Mouse (Mus musculus) liver, embryonic 11.5 days (tissue): ENCODE data around the gene Dact2. TPM values are rescaled to one million over a fixed set of nuclear protein-coding genes. Genes with fewer than 3 reads are reported as not detected.

Source experiments
- ATAC-seq: fragments of 200-750 bp; cut with Nextera tagmentation; replicated peaks from 2 replicates; pipeline ENCODE4 v1.8.0; 2017; ENCODE audit warnings: moderate number of reproducible peaks, mild to moderate bottlenecking, moderate TSS enrichment, moderate library complexity; ENCODE audit not compliant: low FRiP score
- DNase-seq: peaks from one replicate; pipeline ENCODE4 v3.0.0-alpha.2; 2017; ENCODE audit warnings: low spot score
- H3K27ac ChIP-seq: fragments of 300-500 bp; sonication (generic); 2 replicates; pipeline ENCODE4 v1.5.1; 2014; ENCODE audit warnings: mild to moderate bottlenecking, low read depth, low read length, control low read depth
- H3K27me3 ChIP-seq: fragments of 300-500 bp; sonication (generic); replicated peaks from 2 replicates; pipeline ENCODE4 v1.6.1; 2014; ENCODE audit warnings: low read length, mixed read lengths; ENCODE audit not compliant: control insufficient read depth, insufficient read depth
- H3K36me3 ChIP-seq: fragments of 300-500 bp; sonication (generic); 2 replicates; pipeline ENCODE4 v1.6.1; 2014; ENCODE audit warnings: mild to moderate bottlenecking, low read length, moderate library complexity, mixed read lengths; ENCODE audit not compliant: control insufficient read depth, insufficient read depth
- H3K4me1 ChIP-seq: fragments of 300-500 bp; sonication (generic); replicated peaks from 2 replicates; pipeline ENCODE4 v1.6.1; 2014; ENCODE audit warnings: low read length, mixed read lengths; ENCODE audit not compliant: control insufficient read depth, insufficient read depth
- H3K4me2 ChIP-seq: fragments of 300-500 bp; sonication (generic); 2 replicates; pipeline ENCODE4 v1.6.1; 2014; ENCODE audit warnings: mild to moderate bottlenecking, control low read depth, moderate library complexity
- H3K4me3 ChIP-seq: fragments of 300-500 bp; sonication (generic); 2 replicates; pipeline ENCODE4 v1.5.1; 2014; ENCODE audit warnings: low read depth, low read length, control low read depth
- H3K9ac ChIP-seq: fragments of 300-500 bp; sonication (generic); 2 replicates; pipeline ENCODE4 v1.6.1; 2014; ENCODE audit warnings: low read depth, low read length, control low read depth
- H3K9me3 ChIP-seq: fragments of 300-500 bp; sonication (generic); 2 replicates; pipeline ENCODE4 v1.6.1; 2016; ENCODE audit warnings: low read length, inconsistent platforms, mixed read lengths; ENCODE audit not compliant: control insufficient read depth
- WGBS: fragments of 180-500 bp; shearing (Covaris S2); extraction: QIAGEN DNeasy Blood & Tissue Kit; methylation state at CpG from one replicate; pipeline ENCODE4 v1.1.7; 2014; 5-methylcytosine and 5-hydroxymethylcytosine counted together
- polyA plus RNA-seq: library from polyadenylated mRNA; unstranded; fragments of >200 nt; fragmentation: Nextera tagmentation; extraction: Ambion mirVana; gene quantifications from 2 replicates; pipeline ENCODE4 v1.2.1, GENCODE M21; 2014

The Dact2 gene
- polyA plus RNA-seq, 1 experiment from 2014 or later = 3.0 TPM

DNA sequence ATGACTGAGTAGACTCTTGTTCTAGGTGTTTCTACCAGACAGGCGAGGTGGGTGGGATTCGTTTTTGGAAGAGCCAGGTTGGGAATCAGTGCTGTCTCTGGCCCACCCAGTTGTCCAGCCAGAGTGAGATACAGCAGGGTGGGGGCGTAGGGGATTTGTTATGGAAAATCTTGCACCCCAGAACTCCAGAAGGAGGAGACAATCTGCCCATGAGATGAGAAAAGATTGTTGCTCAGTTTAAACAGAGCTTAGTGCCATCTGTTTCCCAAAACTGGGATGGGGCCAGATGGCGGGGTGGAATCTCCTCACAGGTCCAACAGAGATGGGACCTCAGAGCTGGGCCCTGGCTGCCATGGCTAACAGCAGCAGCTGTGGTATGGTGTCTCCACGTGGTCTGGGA, 28.4 kb downstream of the Dact2 start:
- no peak overlapping the region for H3K27ac ChIP-seq
- H3K4me2 ChIP-seq = no peak overlapping the region
- H3K36me3 ChIP-seq = no peaks in the 10 kb centered on the region
- H3K4me3 ChIP-seq = no peak overlapping the region
- DNase-seq = no peak
- H3K4me1 ChIP-seq = peaks cover 27% of the 10 kb centered on the region
- no peaks in the 10 kb centered on the region for H3K27me3 ChIP-seq
- no peak for ATAC-seq
- H3K9ac ChIP-seq = no peak overlapping the region
- 75% methylated on average over 5 of the region's 5 CpGs for WGBS
- H3K9me3 ChIP-seq = no peaks in the 10 kb centered on the region

DNA sequence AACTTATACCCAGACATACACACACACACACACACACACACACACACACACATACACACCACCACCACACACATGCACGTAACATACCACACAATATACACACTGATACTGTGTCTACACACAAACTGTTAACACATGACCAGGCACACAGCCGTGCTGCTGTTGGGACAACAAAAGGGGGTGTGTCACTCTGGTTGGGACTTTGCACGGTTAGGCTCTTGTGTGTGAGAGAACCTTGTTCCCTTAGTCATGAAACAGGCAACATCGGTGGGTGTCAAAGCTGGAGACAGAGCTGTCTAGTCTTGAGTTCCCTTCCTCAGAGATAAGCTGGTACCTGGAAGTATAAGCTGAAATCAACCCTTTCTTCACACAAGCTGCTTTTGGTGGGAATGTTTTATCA, 29.1 kb downstream of the Dact2 start:
- ATAC-seq (no peak), DNase-seq (no peak)
- Histone ChIP-seq H3K36me3 (no peaks in the 10 kb centered on the region), H3K4me2 (no peak overlapping the region), H3K4me1 (peaks cover 27% of the 10 kb centered on the region), H3K4me3 (no peak overlapping the region), H3K9ac (no peak overlapping the region), H3K27me3 (no peaks in the 10 kb centered on the region), H3K9me3 (no peaks in the 10 kb centered on the region), H3K27ac (no peak overlapping the region)
- 58% methylated on average over 4 of the region's 4 CpGs for WGBS

DNA sequence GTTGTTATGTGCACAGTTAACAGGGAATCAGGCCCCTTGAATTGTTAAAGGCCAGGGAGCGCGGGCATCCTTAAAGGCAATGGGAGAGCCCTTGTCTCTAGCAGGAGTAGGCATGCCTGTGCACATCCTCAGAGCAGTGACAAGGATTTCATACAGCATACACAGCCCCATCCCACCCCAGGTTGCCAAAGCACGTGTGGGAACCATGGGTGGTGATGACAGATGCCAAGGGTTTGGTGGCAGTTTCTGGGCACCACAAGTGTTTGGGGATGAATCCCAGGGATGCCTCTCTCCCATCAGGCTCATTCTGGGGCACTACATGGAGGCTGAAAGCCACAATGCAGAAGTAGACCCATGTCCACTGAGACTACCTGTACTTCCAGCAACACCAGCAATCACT, 29.7 kb downstream of the Dact2 start:
- ATAC-seq (no peak), DNase-seq (no peak)
- Histone ChIP-seq H3K9me3 (no peaks in the 10 kb centered on the region), H3K27ac (no peak overlapping the region), H3K36me3 (no peaks in the 10 kb centered on the region), H3K27me3 (no peaks in the 10 kb centered on the region), H3K4me2 (no peak overlapping the region), H3K4me3 (no peak overlapping the region), H3K4me1 (peaks cover 27% of the 10 kb centered on the region), H3K9ac (no peak overlapping the region)
- 85% methylated on average over 3 of the region's 3 CpGs for WGBS

GRCm38 (mm10) chr17:14173459-14173858, 30.6 kb downstream of the Dact2 start:
- peak; percentile 46 for DNase-seq
- Histone ChIP-seq H3K27me3 (no peaks in the 10 kb centered on the region), H3K4me2 (peak overlapping the region; percentile 21; the same call in 1 of the 2 replicates), H3K27ac (peak overlapping the region; percentile 57; the same call in 1 of the 2 replicates), H3K4me1 (peaks cover 27% of the 10 kb centered on the region), H3K9ac (no peak overlapping the region), H3K4me3 (no peak overlapping the region), H3K9me3 (no peaks in the 10 kb centered on the region), H3K36me3 (no peaks in the 10 kb centered on the region)
- WGBS = 7% methylated on average over 1 of the region's 1 CpGs
- peak; percentile 86 for ATAC-seq

DNA sequence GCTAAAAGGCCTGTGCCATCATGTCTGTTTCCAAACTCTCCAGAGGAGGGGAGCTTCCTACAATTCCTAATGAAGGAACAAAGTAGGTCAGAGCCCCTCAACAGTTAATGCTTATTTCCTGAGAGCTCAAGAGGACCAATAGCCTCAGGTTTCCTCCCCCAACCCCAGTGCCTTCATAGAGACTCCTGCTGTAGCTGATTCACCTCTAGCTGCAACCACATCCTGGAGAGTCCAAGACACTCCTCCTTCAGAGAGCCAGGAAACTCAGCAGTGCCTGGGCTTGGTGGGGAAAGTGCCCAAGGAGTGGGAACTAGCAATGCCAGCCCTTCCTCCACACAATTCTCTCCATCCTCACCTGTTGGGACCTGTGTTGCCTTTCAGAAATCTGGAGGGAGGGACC, 31.4 kb downstream of the Dact2 start:
- Histone ChIP-seq H3K9ac (no peak overlapping the region), H3K9me3 (no peaks in the 10 kb centered on the region), H3K4me2 (no peak overlapping the region), H3K4me3 (no peak overlapping the region), H3K27ac (peak overlapping the region; percentile 57; the same call in 1 of the 2 replicates), H3K27me3 (no peaks in the 10 kb centered on the region), H3K4me1 (peaks cover 27% of the 10 kb centered on the region), H3K36me3 (no peaks in the 10 kb centered on the region)
- DNase-seq = no peak
- ATAC-seq = no peak

GRCm38 (mm10) chr17:14172184-14172583, 31.9 kb downstream of the Dact2 start:
- WGBS = 45% methylated on average over 2 of the region's 3 CpGs

GRCm38 (mm10) chr17:14170961-14171479, 33.1 kb downstream of the Dact2 start:
- Histone ChIP-seq H3K4me1 (peaks cover 37% of the 10 kb centered on the region), H3K4me3 (no peak overlapping the region), H3K9me3 (no peaks in the 10 kb centered on the region), H3K27ac (no peak overlapping the region), H3K4me2 (no peak overlapping the region), H3K36me3 (no peaks in the 10 kb centered on the region), H3K27me3 (0 out of 2 replicates have a peak, but pooled peaks cover 2% of the 10 kb centered on the region), H3K9ac (no peak overlapping the region)
- ATAC-seq (no peak), DNase-seq (no peak)
- WGBS = 53% methylated on average over 5 of the region's 5 CpGs

More at GRCm38 (mm10) chr17:14172184-14172583, 31.9 kb downstream of the Dact2 start:
- ATAC-seq = no peak
- peaks cover 30% of the 10 kb centered on the region for H3K4me1 ChIP-seq
- H3K27ac ChIP-seq = no peak overlapping the region
- H3K4me3 ChIP-seq = no peak overlapping the region
- no peaks in the 10 kb centered on the region for H3K27me3 ChIP-seq
- H3K9me3 ChIP-seq = no peaks in the 10 kb centered on the region
- no peaks in the 10 kb centered on the region for H3K36me3 ChIP-seq
- H3K4me2 ChIP-seq = no peak overlapping the region
- H3K9ac ChIP-seq = no peak overlapping the region
- no peak for DNase-seq

DNA sequence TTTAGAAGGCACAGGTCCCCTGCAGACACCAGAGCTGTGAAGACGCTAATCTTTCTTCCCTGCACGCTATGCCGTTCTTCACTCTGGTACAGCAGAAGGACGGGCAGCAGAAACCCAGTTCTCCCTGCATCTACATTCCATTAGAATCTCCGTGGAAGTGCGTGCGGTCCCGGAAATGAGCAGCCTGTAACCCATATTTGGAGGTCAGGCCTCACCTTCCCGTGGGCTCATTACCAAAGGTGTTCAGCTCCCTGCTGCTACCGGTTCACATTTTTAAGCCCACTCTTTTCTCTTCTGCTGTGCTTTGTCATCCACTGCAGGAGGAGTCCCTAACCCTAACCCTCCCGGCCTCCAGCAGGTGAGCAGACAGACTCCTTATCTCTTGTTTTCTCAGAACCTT, 34.7 kb downstream of the Dact2 start:
- Histone ChIP-seq H3K4me1 (peaks cover 41% of the 10 kb centered on the region), H3K27me3 (peaks cover 3% of the 10 kb centered on the region; the same call in 1 of the 2 replicates), H3K4me3 (no peak overlapping the region), H3K4me2 (no peak overlapping the region), H3K9me3 (no peaks in the 10 kb centered on the region), H3K9ac (no peak overlapping the region), H3K36me3 (no peaks in the 10 kb centered on the region), H3K27ac (no peak overlapping the region)
- 67% methylated on average over 11 of the region's 11 CpGs for WGBS
- ATAC-seq (no peak), DNase-seq (no peak)

DNA sequence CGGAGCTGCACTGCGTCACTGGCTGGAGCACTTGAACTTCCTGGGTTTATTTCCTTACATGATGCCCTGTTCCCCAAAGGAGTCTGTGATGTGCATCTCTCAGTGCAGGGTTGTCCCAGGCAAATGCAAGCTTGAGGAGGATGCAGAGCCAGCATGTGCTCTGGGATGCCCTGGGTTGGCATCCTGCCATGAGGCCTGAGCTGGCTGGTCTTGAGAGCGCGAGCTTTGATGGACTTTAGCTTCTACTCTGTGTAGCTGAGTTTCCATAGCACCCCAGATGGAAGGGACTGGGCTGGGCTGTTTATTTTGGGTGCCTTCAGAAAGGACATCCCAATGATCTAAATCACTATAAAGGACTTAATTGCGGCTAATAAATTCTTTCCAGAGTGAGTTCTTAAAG, 36.5 kb downstream of the Dact2 start:
- Histone ChIP-seq H3K9me3 (no peaks in the 10 kb centered on the region), H3K4me3 (no peak overlapping the region), H3K36me3 (no peaks in the 10 kb centered on the region), H3K4me1 (peaks cover 24% of the 10 kb centered on the region), H3K4me2 (no peak overlapping the region), H3K27me3 (peaks cover 3% of the 10 kb centered on the region; the same call in 1 of the 2 replicates), H3K9ac (no peak overlapping the region), H3K27ac (no peak overlapping the region)
- ATAC-seq = no peak
- no peak for DNase-seq
- WGBS = 72% methylated on average over 5 of the region's 5 CpGs
